Mouse (Mus musculus): ENCODE results near the gene Sgms1. TPM values are rescaled to one million over a fixed set of nuclear protein-coding genes. Genes with fewer than 3 reads are reported as not detected.
"Not testable (repeated sequence)": the region's sequence is repeated elsewhere in the genome, so short reads cannot be mapped to it uniquely, and the experiment has no call there.

Gene Sgms1
- polyA plus RNA-seq, 1 experiment from 2014 or later: 28.8 TPM

GRCm38 (mm10) chr19:32363587-32363986, 25.9 kb downstream of the Sgms1 start:
- Histone ChIP-seq H3K9ac (ENCODE audit: low read depth, low read length) (no peak overlapping the region), H3K9me3 (replicated peaks; ENCODE audit: control insufficient read depth, low read length) (no peaks in the 10 kb centered on the region), H3K4me3 (ENCODE audit: low read depth, low read length) (no peak overlapping the region), H3K4me2 (ENCODE audit: low read depth, low read length) (no peak overlapping the region), H3K27ac (ENCODE audit: low read length) (no peak overlapping the region), H3K4me1 (ENCODE audit: control insufficient read depth, low read depth, low read length) (peaks cover 9% of the 10 kb centered on the region), H3K36me3 (ENCODE audit: control insufficient read depth, insufficient read depth) (no peaks in the 10 kb centered on the region), H3K27me3 (ENCODE audit: control insufficient read depth, insufficient read depth, low read depth, low read length) (no peaks in the 10 kb centered on the region)
- ATAC-seq (ENCODE audit: low read depth): no peak
- WGBS (ENCODE audit: insufficient replicate concordance): 69% methylated on average over 4 of the region's 4 CpGs

- Histone ChIP-seq H3K4me1 (ENCODE audit: control insufficient read depth, low read depth, low read length) (peaks cover 9% of the 10 kb centered on the region), H3K9ac (ENCODE audit: low read depth, low read length) (no peak overlapping the region), H3K27me3 (ENCODE audit: control insufficient read depth, insufficient read depth, low read depth, low read length) (no peaks in the 10 kb centered on the region), H3K9me3 (replicated peaks; ENCODE audit: control insufficient read depth, low read length) (no peaks in the 10 kb centered on the region), H3K27ac (ENCODE audit: low read length) (no peak overlapping the region), H3K36me3 (ENCODE audit: control insufficient read depth, insufficient read depth) (no peaks in the 10 kb centered on the region), H3K4me2 (ENCODE audit: low read depth, low read length) (no peak overlapping the region), H3K4me3 (ENCODE audit: low read depth, low read length) (no peak overlapping the region)
- ATAC-seq (ENCODE audit: low read depth): no peak
- 14% methylated on average over 3 of the region's 3 CpGs for WGBS (ENCODE audit: insufficient replicate concordance)
Observed at GRCm38 (mm10) chr19:32362520-32362919, 27.0 kb downstream of the Sgms1 start.

GRCm38 (mm10) chr19:32360989-32361698, 28.4 kb downstream of the Sgms1 start:
- ATAC-seq (ENCODE audit: low read depth): no peak
- H3K36me3 ChIP-seq (ENCODE audit: control insufficient read depth, insufficient read depth): no peaks in the 10 kb centered on the region

GRCm38 (mm10) chr19:32360546-32360945, 29.0 kb downstream of the Sgms1 start:
- H3K36me3 ChIP-seq (ENCODE audit: control insufficient read depth, insufficient read depth): no peaks in the 10 kb centered on the region
- no peak overlapping the region for H3K27ac ChIP-seq (ENCODE audit: low read length)
- H3K9ac ChIP-seq (ENCODE audit: low read depth, low read length): no peak overlapping the region
- peaks cover 9% of the 10 kb centered on the region for H3K4me1 ChIP-seq (ENCODE audit: control insufficient read depth, low read depth, low read length)
- no peak overlapping the region for H3K4me3 ChIP-seq (ENCODE audit: low read depth, low read length)
- H3K4me2 ChIP-seq (ENCODE audit: low read depth, low read length): no peak overlapping the region
- ATAC-seq (ENCODE audit: low read depth): no peak
- H3K27me3 ChIP-seq (ENCODE audit: control insufficient read depth, insufficient read depth, low read depth, low read length): no peaks in the 10 kb centered on the region
- H3K9me3 ChIP-seq (replicated peaks; ENCODE audit: control insufficient read depth, low read length): no peaks in the 10 kb centered on the region
- 22% methylated on average over 3 of the region's 3 CpGs for WGBS (ENCODE audit: insufficient replicate concordance)

More at GRCm38 (mm10) chr19:32360989-32361698, 28.4 kb downstream of the Sgms1 start:
- no peaks in the 10 kb centered on the region for H3K27me3 ChIP-seq (ENCODE audit: control insufficient read depth, insufficient read depth, low read depth, low read length)
- H3K27ac ChIP-seq (ENCODE audit: low read length): no peak overlapping the region
- no peak overlapping the region for H3K4me3 ChIP-seq (ENCODE audit: low read depth, low read length)
- WGBS (ENCODE audit: insufficient replicate concordance): 30% methylated on average over 1 of the region's 1 CpGs
- peaks cover 9% of the 10 kb centered on the region for H3K4me1 ChIP-seq (ENCODE audit: control insufficient read depth, low read depth, low read length)
- H3K4me2 ChIP-seq (ENCODE audit: low read depth, low read length): no peak overlapping the region
- H3K9ac ChIP-seq (ENCODE audit: low read depth, low read length): no peak overlapping the region
- no peaks in the 10 kb centered on the region for H3K9me3 ChIP-seq (replicated peaks; ENCODE audit: control insufficient read depth, low read length)

- Histone ChIP-seq H3K9me3 (replicated peaks; ENCODE audit: control insufficient read depth, low read length) (no peaks in the 10 kb centered on the region), H3K4me2 (ENCODE audit: low read depth, low read length) (0 out of 2 replicates have a peak overlapping the region, but pooled peaks have one; percentile 27), H3K27ac (ENCODE audit: low read length) (no peak overlapping the region), H3K4me1 (ENCODE audit: control insufficient read depth, low read depth, low read length) (peaks cover 9% of the 10 kb centered on the region), H3K4me3 (ENCODE audit: low read depth, low read length) (no peak overlapping the region), H3K36me3 (ENCODE audit: control insufficient read depth, insufficient read depth) (no peaks in the 10 kb centered on the region), H3K27me3 (ENCODE audit: control insufficient read depth, insufficient read depth, low read depth, low read length) (no peaks in the 10 kb centered on the region), H3K9ac (ENCODE audit: low read depth, low read length) (no peak overlapping the region)
- WGBS (ENCODE audit: insufficient replicate concordance): 63% methylated on average over 12 of the region's 12 CpGs
- peak; percentile 92 for ATAC-seq (ENCODE audit: low read depth)
Observed at GRCm38 (mm10) chr19:32358699-32359517, 30.6 kb downstream of the Sgms1 start.

GRCm38 (mm10) chr19:32358011-32358410, 31.5 kb downstream of the Sgms1 start:
- ATAC-seq (ENCODE audit: low read depth); H3K9me3 ChIP-seq (replicated peaks; ENCODE audit: control insufficient read depth, low read length); H3K4me1 ChIP-seq (ENCODE audit: control insufficient read depth, low read depth, low read length); H3K36me3 ChIP-seq (ENCODE audit: control insufficient read depth, insufficient read depth); H3K4me3 ChIP-seq (ENCODE audit: low read depth, low read length); H3K27ac ChIP-seq (ENCODE audit: low read length); H3K27me3 ChIP-seq (ENCODE audit: control insufficient read depth, insufficient read depth, low read depth, low read length); H3K4me2 ChIP-seq (ENCODE audit: low read depth, low read length); H3K9ac ChIP-seq (ENCODE audit: low read depth, low read length): not testable (repeated sequence)
- 75% methylated on average over 7 of the region's 7 CpGs for WGBS (ENCODE audit: insufficient replicate concordance)

GRCm38 (mm10) chr19:32356166-32356565, 33.3 kb downstream of the Sgms1 start:
- H3K27me3 ChIP-seq (ENCODE audit: control insufficient read depth, insufficient read depth, low read depth, low read length): no peaks in the 10 kb centered on the region
- H3K4me1 ChIP-seq (ENCODE audit: control insufficient read depth, low read depth, low read length): peaks cover 4% of the 10 kb centered on the region
- no peaks in the 10 kb centered on the region for H3K9me3 ChIP-seq (replicated peaks; ENCODE audit: control insufficient read depth, low read length)
- no peak overlapping the region for H3K9ac ChIP-seq (ENCODE audit: low read depth, low read length)
- H3K27ac ChIP-seq (ENCODE audit: low read length): no peak overlapping the region
- ATAC-seq (ENCODE audit: low read depth): no peak
- WGBS (ENCODE audit: insufficient replicate concordance): 69% methylated on average over 4 of the region's 4 CpGs
- no peak overlapping the region for H3K4me2 ChIP-seq (ENCODE audit: low read depth, low read length)
- no peak overlapping the region for H3K4me3 ChIP-seq (ENCODE audit: low read depth, low read length)
- H3K36me3 ChIP-seq (ENCODE audit: control insufficient read depth, insufficient read depth): no peaks in the 10 kb centered on the region

GRCm38 (mm10) chr19:32353447-32353846, 36.1 kb downstream of the Sgms1 start:
- no peaks in the 10 kb centered on the region for H3K4me1 ChIP-seq (ENCODE audit: control insufficient read depth, low read depth, low read length)
- H3K27me3 ChIP-seq (ENCODE audit: control insufficient read depth, insufficient read depth, low read depth, low read length): no peaks in the 10 kb centered on the region
- no peak overlapping the region for H3K9ac ChIP-seq (ENCODE audit: low read depth, low read length)
- no peaks in the 10 kb centered on the region for H3K36me3 ChIP-seq (ENCODE audit: control insufficient read depth, insufficient read depth)
- H3K4me3 ChIP-seq (ENCODE audit: low read depth, low read length): no peak overlapping the region
- no peak overlapping the region for H3K4me2 ChIP-seq (ENCODE audit: low read depth, low read length)
- H3K27ac ChIP-seq (ENCODE audit: low read length): no peak overlapping the region
- ATAC-seq (ENCODE audit: low read depth): no peak
- H3K9me3 ChIP-seq (replicated peaks; ENCODE audit: control insufficient read depth, low read length): no peaks in the 10 kb centered on the region
- 82% methylated on average over 9 of the region's 9 CpGs for WGBS (ENCODE audit: insufficient replicate concordance)

Measured in liver, embryonic 16.5 days (tissue).